Comparison of ENCODE assay signal across 9 mouse cellular contexts in genomic region chrX:58155371-58156124, GRCm38 (mm10).
DNase-seq lines count a peak whose midpoint lies in the region; ATAC-seq and TF ChIP-seq lines count a peak whose summit lies in the region.
"Had no signal": no experiment of that assay in that cellular context is flagged by ENCODE, and none has a peak within 500 bp of the region (broad histone marks: within the 10 kb centered on the region; RNA-seq: fewer than 3 reads in every experiment).

No protein-coding gene starts in this region.

- no peaks in the 10 kb centered on the region for H3K4me1 ChIP-seq in heart, embryonic 14.5 days (ENCODE audit: control insufficient read depth in 2 of 2, insufficient read depth in 2 of 2, low read length in 2 of 2)
- peaks cover 7% of the 10 kb centered on the region; the same call in 1 of the 2 replicates for H3K4me1 ChIP-seq in hindbrain, embryonic 14.5 days (replicated peaks; ENCODE audit: control insufficient read depth, insufficient read depth, low read length)
- H3K4me1 ChIP-seq in kidney, adult 2 months (ENCODE audit: control insufficient read depth, insufficient read depth, low read length) = no peaks in the 10 kb centered on the region

- 24% methylated on average over 20 of the region's 20 CpGs for WGBS in heart, embryonic 14.5 days
- 19% methylated on average over 20 of the region's 20 CpGs for WGBS in hindbrain, embryonic 14.5 days
- WGBS in kidney, adult 2 months = 6% methylated on average over 20 of the region's 20 CpGs

- H3K27ac ChIP-seq in heart, embryonic 14.5 days (replicated peaks in 1 of 2; ENCODE audit: control insufficient read depth in 1 of 2, insufficient read depth in 1 of 2, low read depth in 2 of 2, low read length in 2 of 2) = no peak overlapping the region
- peak overlapping the region; percentile 57 for H3K27ac ChIP-seq in hindbrain, embryonic 14.5 days
- no peak overlapping the region for H3K27ac ChIP-seq in kidney, adult 2 months (ENCODE audit: insufficient read depth, low read depth, low read length)

- H3K36me3 ChIP-seq in heart, embryonic 14.5 days (ENCODE audit: control insufficient read depth, insufficient read depth, low read length) = no peaks in the 10 kb centered on the region
- H3K36me3 ChIP-seq in hindbrain, embryonic 14.5 days (replicated peaks; ENCODE audit: control insufficient read depth, insufficient read depth) = no peaks in the 10 kb centered on the region
- no peaks in the 10 kb centered on the region for H3K36me3 ChIP-seq in kidney, adult 2 months (ENCODE audit: control insufficient read depth, insufficient read depth, low read length)

- no peak for ATAC-seq in heart, embryonic 14.5 days (ENCODE audit: insufficient number of reproducible peaks, insufficient read depth, low FRiP score, low read depth)
- ATAC-seq in hindbrain, embryonic 14.5 days (ENCODE audit: low FRiP score) = peak; percentile 40; the same call in 1 of the 2 replicates
- no peak for ATAC-seq in megakaryocyte progenitor cell, adult 5-6 weeks (replicated peaks; ENCODE audit: poor library complexity)

- DNase-seq in heart, postnatal 36 days = no peak
- DNase-seq in embryo, embryonic 10 days (ENCODE audit: low spot score) = peak; percentile 57
- peak; percentile 26 for DNase-seq in hindbrain, embryonic 14.5 days (ENCODE audit: low spot score)
- DNase-seq in neural tube, embryonic 10.5 days (ENCODE audit: extremely low spot score, low spot score) = peak; percentile 27
- no peak for DNase-seq in spleen, postnatal 4 days (ENCODE audit: low spot score in 2 of 2)
- DNase-seq in kidney, adult 2 months = no peak
- DNase-seq: lung, postnatal 36 days had no signal

- peak overlapping the region; percentile 59 for H3K4me2 ChIP-seq in heart, embryonic 14.5 days (ENCODE audit: low read length)
- peak overlapping the region; percentile 46 for H3K4me2 ChIP-seq in hindbrain, embryonic 14.5 days (replicated peaks)

- H3K9ac ChIP-seq in heart, embryonic 14.5 days (ENCODE audit: low read length) = no peak overlapping the region
- peak overlapping the region; percentile 20; the same call in 1 of the 2 replicates for H3K9ac ChIP-seq in hindbrain, embryonic 14.5 days

- no peak for TF ChIP-seq POLR2A in kidney, adult 2 months (IDR thresholded peaks at IDR 0.05; ENCODE audit: low read depth, low read length)

- intact Hi-C loops in heart, postnatal 36 days (cut with DNase I) = loop anchor here (10.0 kb wide), 1 partner anchor 61 kb away; no protein-coding TSS in a partner anchor

- no peak for TF ChIP-seq CTCF in kidney, adult 2 months (conservative IDR thresholded peaks at IDR 0.05; ENCODE audit: insufficient read depth, insufficient read length, low read depth, low read length)

- H3K4me3 ChIP-seq in heart, embryonic 14.5 days (ENCODE audit: control insufficient read depth in 1 of 2, insufficient read depth in 1 of 2, low read depth in 1 of 2, low read length in 2 of 2) = peak overlapping the region; percentile 9 to 17; a peak in 3 of 4 replicates
- H3K4me3 ChIP-seq in hindbrain, embryonic 14.5 days (replicated peaks; ENCODE audit: low read length) = peak overlapping the region; percentile 13; the same call in 1 of the 2 replicates
- H3K4me3 ChIP-seq in kidney, adult 2 months (ENCODE audit: insufficient read depth, low read depth, low read length) = no peak overlapping the region

- no peaks in the 10 kb centered on the region for H3K27me3 ChIP-seq in heart, embryonic 14.5 days (ENCODE audit: control insufficient read depth, insufficient read depth, low read length)
- H3K27me3 ChIP-seq in hindbrain, embryonic 14.5 days (ENCODE audit: control insufficient read depth, insufficient read depth, low read length) = no peaks in the 10 kb centered on the region
- no peaks in the 10 kb centered on the region for H3K27me3 ChIP-seq in kidney, adult 2 months (replicated peaks; ENCODE audit: control insufficient read depth, insufficient read depth, low read length)

- no peaks in the 10 kb centered on the region for H3K9me3 ChIP-seq in heart, embryonic 14.5 days (ENCODE audit: control insufficient read depth, low read length)
- H3K9me3 ChIP-seq in hindbrain, embryonic 14.5 days (ENCODE audit: control insufficient read depth, low read length) = no peaks in the 10 kb centered on the region

Comparison
In these comparisons a context has a peak if more than half of its experiments do, and no peak if none do; other contexts are left out.
1. DNase-seq: peak in embryo, embryonic 10 days (single experiment), hindbrain, embryonic 14.5 days (single experiment) and neural tube, embryonic 10.5 days (single experiment); none in heart, postnatal 36 days (0 of 2), spleen, postnatal 4 days (0 of 2) and kidney, adult 2 months (single experiment).